Mouse (Mus musculus): Measurements from ENCODE around the gene Tmem131l.

DNA sequence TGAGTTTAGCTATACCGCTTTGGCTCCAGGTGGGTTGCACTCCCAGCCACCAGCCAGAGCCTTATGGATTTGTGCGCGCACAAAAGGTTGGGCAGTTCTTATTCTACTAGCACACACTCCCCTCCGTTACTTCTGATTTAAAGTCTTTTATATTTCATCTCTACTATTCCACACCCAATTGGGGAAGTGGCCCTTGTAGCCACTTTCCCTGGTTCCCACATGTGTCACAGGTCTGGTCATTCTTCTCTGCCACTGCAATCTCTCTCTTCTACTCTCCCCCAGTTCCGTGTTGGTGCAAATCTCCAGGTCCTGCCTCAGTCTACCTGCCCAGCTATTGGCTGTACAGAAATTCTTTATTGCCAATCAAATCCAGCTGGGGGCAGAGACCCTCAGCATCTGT is 184.3 kb downstream of the Tmem131l start:
- TF ChIP-seq CTCF (IDR thresholded peaks at IDR 0.05; ENCODE audit: borderline replicate concordance, insufficient read depth, low read length) (no peak), POLR2A (IDR thresholded peaks at IDR 0.05; ENCODE audit: low read depth, low read length) (no peak)

Measured in embryonic fibroblast, embryonic 13.5 days (primary cell).